Mouse (Mus musculus): ENCODE measurements around the gene Traf3ip3.

Traf3ip3 gene

DNA sequence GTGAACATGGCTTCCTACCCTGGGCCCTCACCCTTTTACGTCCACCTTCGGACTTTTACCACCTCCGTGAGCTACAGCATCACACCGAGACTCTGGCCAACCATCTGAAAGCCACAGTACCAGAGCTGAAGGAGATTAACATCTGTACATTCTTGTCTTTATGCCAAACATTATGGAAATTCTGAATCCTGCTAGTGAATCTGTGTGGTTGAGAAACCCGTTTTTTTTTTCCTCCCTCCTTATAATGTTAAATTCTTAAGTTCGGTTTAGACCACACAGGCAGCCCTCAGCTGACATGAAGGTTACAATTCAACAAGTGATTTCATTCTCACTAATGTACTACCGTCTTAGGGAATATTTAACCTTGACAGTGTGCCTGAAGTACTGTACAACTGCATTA is 33.4 kb upstream of the Traf3ip3 start:
- no peaks in the 10 kb centered on the region for H3K4me1 ChIP-seq (replicated peaks; ENCODE audit: low read depth, low read length)
- H3K9me3 ChIP-seq (ENCODE audit: low read length), result peaks cover 7% of the 10 kb centered on the region; the same call in 1 of the 2 replicates
- TF ChIP-seq NANOG (IDR thresholded peaks at IDR 0.05; ENCODE audit: borderline replicate concordance, low read length) (no peak), POU5F1 (IDR thresholded peaks at IDR 0.05; ENCODE audit: borderline replicate concordance, low read length) (no peak), CTCF (conservative IDR thresholded peaks at IDR 0.05; ENCODE audit: low read length) (no peak)
- no peaks in the 10 kb centered on the region for H3K27me3 ChIP-seq (ENCODE audit: insufficient read depth, low read length)
- H3K36me3 ChIP-seq (ENCODE audit: insufficient read depth, low read length), result no peaks in the 10 kb centered on the region
- H3K4me3 ChIP-seq (replicated peaks; ENCODE audit: low read length), result no peak overlapping the region

DNA sequence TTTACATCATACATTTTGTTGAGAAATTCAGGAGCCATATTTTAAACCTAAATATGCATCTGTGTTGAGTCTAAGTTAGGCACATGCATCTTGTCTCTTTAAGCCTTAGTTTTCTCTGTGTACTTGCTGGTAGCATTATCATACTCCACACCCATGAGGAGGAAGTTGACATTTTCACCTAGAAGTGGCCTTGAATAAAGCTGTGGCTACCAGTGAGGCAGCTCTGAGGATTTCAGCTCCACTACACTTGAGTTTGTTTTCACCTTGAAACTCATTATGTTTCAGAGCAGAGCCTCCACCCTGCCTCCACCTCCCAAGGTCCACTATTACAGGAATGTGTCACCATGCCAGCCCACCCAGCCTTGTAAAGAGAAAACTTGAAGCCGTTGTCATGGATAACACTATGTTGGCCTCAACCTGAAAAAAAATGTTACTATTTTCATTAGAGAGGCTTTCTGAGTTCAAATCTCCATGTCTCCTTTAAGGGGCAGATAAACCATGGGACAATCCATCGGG is 32.7 kb upstream of the Traf3ip3 start:
- Histone ChIP-seq H3K27me3 (ENCODE audit: insufficient read depth, low read length) (no peaks in the 10 kb centered on the region), H3K9me3 (ENCODE audit: low read length) (peaks cover 5% of the 10 kb centered on the region; the same call in 1 of the 2 replicates), H3K4me1 (replicated peaks; ENCODE audit: low read depth, low read length) (no peaks in the 10 kb centered on the region), H3K36me3 (ENCODE audit: insufficient read depth, low read length) (no peaks in the 10 kb centered on the region), H3K4me3 (replicated peaks; ENCODE audit: low read length) (no peak overlapping the region)
- TF ChIP-seq NANOG (IDR thresholded peaks at IDR 0.05; ENCODE audit: borderline replicate concordance, low read length), result no peak
- no peak for TF ChIP-seq CTCF (conservative IDR thresholded peaks at IDR 0.05; ENCODE audit: low read length)

DNA sequence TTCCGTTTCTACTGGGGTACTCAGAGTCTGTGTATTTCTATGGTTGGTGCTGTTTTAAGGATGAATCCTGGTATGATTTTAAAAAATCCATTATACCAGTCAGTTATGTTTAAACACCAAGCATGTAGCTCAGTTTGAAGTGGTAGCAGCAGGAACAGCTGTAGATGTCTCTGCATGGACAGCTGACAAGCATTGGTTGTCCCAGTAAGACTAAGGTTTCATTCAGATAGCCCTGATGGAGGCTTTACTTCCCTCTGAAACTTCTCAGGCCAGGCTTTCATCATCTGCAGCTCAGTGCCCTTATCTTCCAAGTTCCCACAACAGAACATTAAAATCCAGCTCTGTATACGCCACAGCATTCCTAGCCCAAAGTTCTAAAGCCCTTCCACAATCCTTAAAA is 31.2 kb upstream of the Traf3ip3 start:
- H3K36me3 ChIP-seq (ENCODE audit: insufficient read depth, low read length), result no peaks in the 10 kb centered on the region
- TF ChIP-seq POU5F1 (IDR thresholded peaks at IDR 0.05; ENCODE audit: borderline replicate concordance, low read length), result no peak
- no peak for TF ChIP-seq NANOG (IDR thresholded peaks at IDR 0.05; ENCODE audit: borderline replicate concordance, low read length)
- TF ChIP-seq CTCF (conservative IDR thresholded peaks at IDR 0.05; ENCODE audit: low read length), result no peak
- no peaks in the 10 kb centered on the region for H3K4me1 ChIP-seq (replicated peaks; ENCODE audit: low read depth, low read length)
- H3K9me3 ChIP-seq (ENCODE audit: low read length), result no peaks in the 10 kb centered on the region
- H3K27me3 ChIP-seq (ENCODE audit: insufficient read depth, low read length), result no peaks in the 10 kb centered on the region
- H3K4me3 ChIP-seq (replicated peaks; ENCODE audit: low read length), result no peak overlapping the region

DNA sequence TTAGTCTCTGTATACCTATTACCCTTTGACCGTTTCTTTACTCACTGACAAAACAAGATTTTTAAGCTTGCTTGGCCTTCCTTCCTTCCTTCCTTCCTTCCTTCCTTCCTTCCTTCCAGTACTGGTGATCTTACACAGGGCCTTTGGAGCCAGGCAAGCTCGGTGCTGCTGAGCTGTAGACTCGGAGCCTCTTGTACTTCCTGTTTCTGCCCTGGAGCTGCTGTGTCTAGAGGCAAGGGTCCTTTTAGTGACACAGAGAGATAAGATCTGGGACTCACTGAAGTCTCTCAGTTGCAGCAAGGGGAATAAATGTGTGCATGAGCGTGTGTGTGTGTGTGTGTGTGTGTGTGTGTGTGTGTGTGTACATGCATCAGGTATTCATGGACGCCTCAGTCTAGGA is 29.4 kb upstream of the Traf3ip3 start:
- TF ChIP-seq NANOG (IDR thresholded peaks at IDR 0.05; ENCODE audit: borderline replicate concordance, low read length) (no peak), POU5F1 (IDR thresholded peaks at IDR 0.05; ENCODE audit: borderline replicate concordance, low read length) (no peak), CTCF (conservative IDR thresholded peaks at IDR 0.05; ENCODE audit: low read length) (no peak)
- Histone ChIP-seq H3K4me3 (replicated peaks; ENCODE audit: low read length) (no peak overlapping the region), H3K4me1 (replicated peaks; ENCODE audit: low read depth, low read length) (no peaks in the 10 kb centered on the region), H3K9me3 (ENCODE audit: low read length) (no peaks in the 10 kb centered on the region), H3K36me3 (ENCODE audit: insufficient read depth, low read length) (no peaks in the 10 kb centered on the region), H3K27me3 (ENCODE audit: insufficient read depth, low read length) (no peaks in the 10 kb centered on the region)

DNA sequence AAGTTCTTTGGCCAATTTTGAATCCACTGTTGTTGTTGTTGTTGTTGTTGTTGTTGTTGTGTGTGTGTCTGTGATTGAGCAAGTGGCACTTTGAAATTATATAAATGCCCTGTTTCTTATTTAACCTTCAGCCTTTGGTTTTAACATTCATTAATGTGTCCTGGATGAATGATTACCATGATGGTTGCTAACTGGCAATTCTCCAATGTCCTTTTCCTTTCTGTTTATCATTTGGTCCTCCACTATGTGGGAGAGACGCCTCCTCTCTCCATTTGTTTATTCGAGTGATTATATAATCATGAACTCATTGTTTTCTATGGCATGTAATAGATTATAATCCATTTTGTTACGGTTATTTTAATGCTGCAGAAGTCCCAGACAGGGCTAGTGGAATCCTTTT is 29.0 kb upstream of the Traf3ip3 start:
- TF ChIP-seq NANOG (IDR thresholded peaks at IDR 0.05; ENCODE audit: borderline replicate concordance, low read length), result no peak
- H3K4me3 ChIP-seq (replicated peaks; ENCODE audit: low read length), result no peak overlapping the region
- no peaks in the 10 kb centered on the region for H3K4me1 ChIP-seq (replicated peaks; ENCODE audit: low read depth, low read length)
- no peaks in the 10 kb centered on the region for H3K27me3 ChIP-seq (ENCODE audit: insufficient read depth, low read length)
- no peaks in the 10 kb centered on the region for H3K9me3 ChIP-seq (ENCODE audit: low read length)
- no peaks in the 10 kb centered on the region for H3K36me3 ChIP-seq (ENCODE audit: insufficient read depth, low read length)

DNA sequence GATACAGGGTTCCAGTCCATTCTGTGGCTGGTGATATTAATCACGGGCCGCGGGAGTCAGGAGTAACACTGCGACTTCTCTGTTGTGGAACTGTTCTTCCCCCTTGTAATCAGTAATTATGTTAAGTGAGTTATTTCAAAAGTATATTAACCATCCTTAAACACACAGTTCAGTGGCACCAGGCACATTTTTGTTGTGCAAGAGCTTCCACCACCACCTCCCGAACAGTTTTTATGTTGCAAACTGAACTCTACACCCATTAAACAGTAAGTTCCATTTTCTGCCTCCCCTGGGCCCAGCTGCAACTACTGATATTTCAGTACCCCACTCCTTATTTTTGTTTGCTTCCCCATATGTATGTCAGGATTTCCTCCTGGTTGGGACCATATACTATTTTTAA is 28.1 kb upstream of the Traf3ip3 start:
- Histone ChIP-seq H3K9me3 (ENCODE audit: low read length) (no peaks in the 10 kb centered on the region), H3K4me1 (replicated peaks; ENCODE audit: low read depth, low read length) (no peaks in the 10 kb centered on the region), H3K4me3 (replicated peaks; ENCODE audit: low read length) (no peak overlapping the region), H3K36me3 (ENCODE audit: insufficient read depth, low read length) (no peaks in the 10 kb centered on the region), H3K27me3 (ENCODE audit: insufficient read depth, low read length) (no peaks in the 10 kb centered on the region)
- no peak for TF ChIP-seq CTCF (conservative IDR thresholded peaks at IDR 0.05; ENCODE audit: low read length)
- no peak for TF ChIP-seq POU5F1 (IDR thresholded peaks at IDR 0.05; ENCODE audit: borderline replicate concordance, low read length)
- TF ChIP-seq NANOG (IDR thresholded peaks at IDR 0.05; ENCODE audit: borderline replicate concordance, low read length), result no peak

DNA sequence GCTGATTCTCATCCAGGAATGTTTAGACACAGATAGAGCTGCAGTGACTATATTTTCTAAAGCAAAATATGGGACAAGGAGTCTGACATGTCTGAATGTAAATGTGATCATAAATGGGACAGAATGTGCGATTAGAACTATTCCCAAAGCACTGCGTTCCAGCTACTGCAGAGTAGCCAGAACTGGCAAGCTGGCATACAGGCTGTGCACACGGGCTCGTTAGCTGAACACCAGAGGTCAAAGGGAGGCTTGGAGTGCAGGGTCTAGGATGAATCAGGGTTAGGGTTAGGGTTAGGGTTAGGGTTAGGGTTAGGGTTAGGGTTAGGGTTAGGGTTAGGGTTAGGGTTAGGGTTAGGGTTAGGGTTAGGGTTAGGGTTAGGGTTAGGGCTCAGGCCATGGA is 26.0 kb upstream of the Traf3ip3 start:
- Histone ChIP-seq H3K27me3 (ENCODE audit: insufficient read depth, low read length) (no peaks in the 10 kb centered on the region), H3K36me3 (ENCODE audit: insufficient read depth, low read length) (no peaks in the 10 kb centered on the region), H3K9me3 (ENCODE audit: low read length) (no peaks in the 10 kb centered on the region), H3K4me3 (replicated peaks; ENCODE audit: low read length) (no peak overlapping the region), H3K4me1 (replicated peaks; ENCODE audit: low read depth, low read length) (no peaks in the 10 kb centered on the region)
- TF ChIP-seq NANOG (IDR thresholded peaks at IDR 0.05; ENCODE audit: borderline replicate concordance, low read length) (no peak), CTCF (conservative IDR thresholded peaks at IDR 0.05; ENCODE audit: low read length) (no peak), POU5F1 (IDR thresholded peaks at IDR 0.05; ENCODE audit: borderline replicate concordance, low read length) (no peak)

DNA sequence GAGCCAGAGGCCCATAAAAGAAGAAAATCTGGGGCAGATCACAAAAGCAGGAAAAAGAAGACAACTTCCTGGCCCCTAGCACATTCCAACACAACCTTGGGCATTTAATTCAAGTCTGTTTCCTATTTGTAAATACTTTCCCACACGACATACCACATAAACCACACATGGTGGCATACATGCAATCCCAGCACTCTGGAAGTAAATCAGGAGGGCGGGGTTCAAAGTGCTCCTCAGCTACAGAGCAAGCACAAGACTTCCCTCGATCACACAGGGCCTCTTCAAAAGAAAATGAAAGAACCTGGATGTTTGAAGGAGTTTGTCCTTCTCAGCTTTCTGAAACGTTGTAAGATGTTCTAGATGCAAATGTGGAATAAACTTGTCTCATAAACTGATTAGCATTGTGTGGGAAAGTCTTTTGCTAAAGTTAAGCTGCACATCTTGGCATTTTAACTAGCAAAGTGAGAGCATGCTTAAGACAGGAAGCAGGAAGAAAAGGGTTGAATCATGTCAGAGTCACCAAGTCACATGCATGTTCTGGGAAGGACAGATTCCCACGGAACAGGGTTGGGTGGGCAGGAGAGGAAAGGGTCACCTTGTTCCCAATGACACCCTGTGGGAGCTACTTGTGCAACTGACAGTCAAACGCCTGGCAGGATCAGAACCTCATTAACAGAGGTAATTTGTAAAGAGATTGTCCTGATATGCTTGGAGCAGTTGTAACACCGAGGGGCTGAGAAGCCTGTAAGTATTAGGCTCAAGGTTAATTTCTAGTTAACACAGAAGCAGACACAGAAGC is 25.4 kb upstream of the Traf3ip3 start:
- Histone ChIP-seq H3K4me1 (replicated peaks; ENCODE audit: low read depth, low read length) (no peaks in the 10 kb centered on the region), H3K9me3 (ENCODE audit: low read length) (no peaks in the 10 kb centered on the region), H3K27me3 (ENCODE audit: insufficient read depth, low read length) (no peaks in the 10 kb centered on the region), H3K4me3 (replicated peaks; ENCODE audit: low read length) (no peak overlapping the region), H3K36me3 (ENCODE audit: insufficient read depth, low read length) (no peaks in the 10 kb centered on the region)
- TF ChIP-seq NANOG (IDR thresholded peaks at IDR 0.05; ENCODE audit: borderline replicate concordance, low read length) (no peak), CTCF (conservative IDR thresholded peaks at IDR 0.05; ENCODE audit: low read length) (no peak), POU5F1 (IDR thresholded peaks at IDR 0.05; ENCODE audit: borderline replicate concordance, low read length) (no peak)

DNA sequence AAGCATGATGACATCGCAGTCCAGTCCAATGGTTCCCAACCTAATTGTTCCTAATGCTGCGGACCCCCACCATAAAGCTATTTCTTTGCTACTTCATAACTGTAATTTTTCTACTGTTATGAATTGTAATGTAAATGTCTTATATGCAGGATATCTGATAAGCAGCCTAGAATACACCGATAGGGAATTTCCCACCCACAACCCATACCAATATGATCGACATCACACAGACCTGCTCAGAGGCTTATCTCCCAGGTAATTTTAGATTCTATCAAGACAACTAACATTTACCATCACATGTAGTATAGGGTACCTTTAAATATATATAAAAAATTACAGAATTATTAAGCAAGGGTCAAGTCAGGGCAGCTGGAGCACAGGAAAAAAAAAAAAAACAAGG is 24.6 kb upstream of the Traf3ip3 start:
- no peaks in the 10 kb centered on the region for H3K9me3 ChIP-seq (ENCODE audit: low read length)
- no peaks in the 10 kb centered on the region for H3K36me3 ChIP-seq (ENCODE audit: insufficient read depth, low read length)
- no peak for TF ChIP-seq POU5F1 (IDR thresholded peaks at IDR 0.05; ENCODE audit: borderline replicate concordance, low read length)
- TF ChIP-seq NANOG (IDR thresholded peaks at IDR 0.05; ENCODE audit: borderline replicate concordance, low read length), result no peak
- no peak for TF ChIP-seq CTCF (conservative IDR thresholded peaks at IDR 0.05; ENCODE audit: low read length)

More for the DNA sequence above, 24.6 kb upstream of the Traf3ip3 start:
- Histone ChIP-seq H3K27me3 (ENCODE audit: insufficient read depth, low read length) (no peaks in the 10 kb centered on the region), H3K4me1 (replicated peaks; ENCODE audit: low read depth, low read length) (no peaks in the 10 kb centered on the region), H3K4me3 (replicated peaks; ENCODE audit: low read length) (no peak overlapping the region)

Measured in E14TG2a.4 (cell line).